Mouse (Mus musculus) hindbrain, embryonic 10.5 days (tissue): ENCODE data around the gene Sec24c. TPM values are rescaled to one million over a fixed set of nuclear protein-coding genes. Genes with fewer than 3 reads are reported as not detected.
"Not testable (repeated sequence)": the region's sequence is repeated elsewhere in the genome, so short reads cannot be mapped to it uniquely, and the experiment has no call there.

ENCODE experiments used
- DNase-seq: peaks from one replicate; pipeline ENCODE4 v3.0.0-alpha.2; 2017; ENCODE audit warnings: low spot score
- H3K27ac ChIP-seq: fragments of 300-500 bp; sonication (generic); 2 replicates; pipeline ENCODE4 v1.5.1; 2016; ENCODE audit warnings: mild to moderate bottlenecking, moderate library complexity
- H3K27me3 ChIP-seq: fragments of 300-500 bp; sonication (generic); 2 replicates; pipeline ENCODE4 v1.6.1; 2016; ENCODE audit warnings: mild to moderate bottlenecking; ENCODE audit not compliant: poor library complexity, insufficient read depth, severe bottlenecking
- H3K36me3 ChIP-seq: fragments of 300-500 bp; sonication (generic); 2 replicates; pipeline ENCODE4 v1.6.1; 2016; ENCODE audit warnings: mild to moderate bottlenecking, moderate library complexity
- H3K4me1 ChIP-seq: fragments of 300-500 bp; sonication (generic); replicated peaks from 2 replicates; pipeline ENCODE4 v1.6.1; 2016; ENCODE audit warnings: mild to moderate bottlenecking
- H3K4me3 ChIP-seq: fragments of 300-500 bp; sonication (generic); 2 replicates; pipeline ENCODE4 v1.5.1; 2016; ENCODE audit warnings: mild to moderate bottlenecking, moderate library complexity
- H3K9me3 ChIP-seq: fragments of 300-500 bp; sonication (generic); 2 replicates; pipeline ENCODE4 v1.6.1; 2016; ENCODE audit warnings: mild to moderate bottlenecking, moderate library complexity
- WGBS: fragments of 180-500 bp; shearing (Covaris S2); methylation state at CpG from one replicate; pipeline ENCODE4 v1.1.7; 2016; 5-methylcytosine and 5-hydroxymethylcytosine counted together
- polyA plus RNA-seq: library from polyadenylated mRNA; unstranded; fragments of >200 nt; fragmentation: Nextera tagmentation; extraction: Ambion mirVana; gene quantifications from 2 replicates; pipeline ENCODE4 v1.2.1, GENCODE M21; 2016

The Sec24c gene
- polyA plus RNA-seq = 111 and 112 TPM in 2 replicates

DNA sequence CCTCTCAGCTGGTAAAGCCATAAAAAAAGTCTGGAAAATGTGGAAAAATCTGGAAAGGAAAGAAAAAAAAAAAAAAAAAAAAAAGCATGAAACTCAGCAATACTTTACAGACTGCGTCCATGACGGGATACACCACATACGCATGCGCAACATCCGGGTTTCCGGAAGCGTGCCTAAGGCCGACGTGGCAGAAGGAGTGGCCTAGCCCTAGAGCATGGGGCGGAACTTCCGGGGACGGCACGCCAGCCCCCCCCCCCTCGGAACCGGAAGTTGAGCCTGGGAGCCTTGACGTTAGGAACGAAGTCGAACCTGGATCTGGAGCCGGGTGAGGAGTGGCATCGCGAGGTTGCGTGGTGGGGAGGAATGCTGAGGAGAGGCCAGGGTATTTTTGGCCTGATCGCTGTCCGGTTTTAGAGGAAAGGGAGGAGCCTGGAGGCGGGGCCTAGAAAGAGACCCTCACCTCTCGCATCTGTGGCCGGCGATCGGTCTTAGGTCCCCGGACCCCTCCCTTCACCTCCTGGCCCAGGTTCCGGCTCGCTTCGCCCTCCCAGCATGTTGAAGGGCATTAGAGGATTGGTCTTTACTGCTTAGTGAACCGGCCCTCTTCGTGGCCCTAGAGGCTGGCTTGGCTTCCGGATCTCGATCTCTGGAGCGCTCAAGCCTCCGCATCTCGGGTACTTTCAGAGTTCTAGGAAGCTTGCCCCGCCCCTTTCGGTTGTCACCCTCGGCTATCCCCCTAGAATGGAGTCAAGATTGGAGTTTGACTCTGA lies at the start of gene Sec24c:
TSS of gene Sec24c (plus strand) at position 245 of the 770 bp plus-strand sequence.
- DNase-seq = peak; percentile 99
- Histone ChIP-seq H3K4me3 (peak within 1 kb of the TSS; percentile 67), H3K27me3 (no peaks in the 10 kb centered on the region; the same call in 1 of the 2 replicates), H3K27ac (peak within 1 kb of the TSS; percentile 86), H3K36me3 (peaks cover 39% of the 10 kb centered on the region), H3K9me3 (no peaks in the 10 kb centered on the region), H3K4me1 (peaks cover 19% of the 10 kb centered on the region)
- WGBS = under 1% methylated on average over 43 of the region's 43 CpGs

DNA sequence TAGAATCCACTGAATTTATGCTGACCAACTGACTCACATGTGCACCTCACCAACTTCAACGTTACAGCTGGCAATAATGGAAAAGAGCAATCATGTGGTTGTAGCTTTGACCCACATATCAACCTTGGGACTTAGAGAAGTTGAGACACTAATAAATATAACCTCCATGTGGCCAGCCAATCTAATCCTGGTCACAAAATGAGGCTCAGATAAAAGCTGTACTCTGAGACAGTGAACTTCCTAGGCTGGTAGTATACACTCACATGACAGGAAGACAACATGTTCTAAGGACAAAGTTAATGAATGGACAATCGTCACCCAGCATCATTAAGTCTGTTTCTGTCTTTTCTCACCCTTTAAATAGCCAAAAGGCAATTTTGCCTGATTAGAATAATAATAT lies 47.7 kb upstream of the Sec24c start:
- no peaks in the 10 kb centered on the region for H3K27me3 ChIP-seq
- H3K4me1 ChIP-seq = no peaks in the 10 kb centered on the region; the same call in 1 of the 2 replicates
- no peak overlapping the region for H3K4me3 ChIP-seq
- H3K27ac ChIP-seq = no peak overlapping the region
- H3K36me3 ChIP-seq = peaks cover 7% of the 10 kb centered on the region; the same call in 1 of the 2 replicates
- DNase-seq = no peak
- no peaks in the 10 kb centered on the region for H3K9me3 ChIP-seq
- WGBS = 83% methylated on average over 2 of the region's 2 CpGs

DNA sequence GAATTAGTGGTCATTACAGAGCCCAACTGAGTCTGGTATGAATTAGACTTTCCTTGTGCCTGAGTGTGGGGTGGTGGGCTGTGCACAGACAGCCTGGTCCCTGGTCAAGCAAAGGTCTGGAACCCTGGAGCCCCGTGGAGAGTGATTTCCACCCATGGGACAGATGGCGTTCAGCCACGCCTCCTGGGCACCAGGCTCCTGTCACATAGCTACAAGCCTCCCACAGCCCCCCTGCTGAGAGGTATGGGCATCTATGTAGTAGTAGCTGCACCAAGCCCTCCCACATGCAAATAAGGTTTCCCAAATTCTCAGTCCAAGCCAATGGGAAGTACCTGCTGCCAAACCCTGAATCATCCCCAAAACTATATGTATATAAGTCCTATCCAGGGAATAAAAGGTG lies 47.1 kb upstream of the Sec24c start:
- H3K9me3 ChIP-seq = no peaks in the 10 kb centered on the region
- no peaks in the 10 kb centered on the region; the same call in 1 of the 2 replicates for H3K4me1 ChIP-seq
- DNase-seq = no peak
- no peak overlapping the region for H3K27ac ChIP-seq
- no peak overlapping the region for H3K4me3 ChIP-seq
- 83% methylated on average over 3 of the region's 3 CpGs for WGBS
- H3K27me3 ChIP-seq = no peaks in the 10 kb centered on the region
- peaks cover 7% of the 10 kb centered on the region; the same call in 1 of the 2 replicates for H3K36me3 ChIP-seq

DNA sequence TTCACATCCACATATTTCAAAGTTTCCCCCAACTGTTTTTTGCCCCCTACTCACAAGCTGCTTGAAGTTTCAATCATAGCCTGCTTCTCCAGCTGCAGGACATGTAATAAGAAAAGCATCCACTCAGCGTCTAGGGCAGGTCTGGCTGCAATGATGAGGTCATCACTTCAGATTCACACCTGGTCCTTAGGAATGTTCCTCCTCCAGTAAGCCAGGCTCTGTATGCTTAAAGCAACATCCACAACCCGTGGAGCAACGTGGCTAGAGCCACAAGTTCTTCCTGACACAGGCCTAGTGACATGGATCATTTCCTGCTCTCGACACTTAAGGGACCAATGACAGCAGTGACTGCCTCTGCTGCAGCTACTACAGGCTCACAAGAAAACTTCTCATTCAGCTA lies 42.9 kb upstream of the Sec24c start:
- Histone ChIP-seq H3K27me3 (no peaks in the 10 kb centered on the region), H3K36me3 (peaks cover 8% of the 10 kb centered on the region; the same call in 1 of the 2 replicates), H3K9me3 (no peaks in the 10 kb centered on the region), H3K4me3 (no peak overlapping the region), H3K4me1 (no peaks in the 10 kb centered on the region; the same call in 1 of the 2 replicates), H3K27ac (no peak overlapping the region)
- DNase-seq = no peak
- WGBS = 75% methylated on average over 4 of the region's 4 CpGs

DNA sequence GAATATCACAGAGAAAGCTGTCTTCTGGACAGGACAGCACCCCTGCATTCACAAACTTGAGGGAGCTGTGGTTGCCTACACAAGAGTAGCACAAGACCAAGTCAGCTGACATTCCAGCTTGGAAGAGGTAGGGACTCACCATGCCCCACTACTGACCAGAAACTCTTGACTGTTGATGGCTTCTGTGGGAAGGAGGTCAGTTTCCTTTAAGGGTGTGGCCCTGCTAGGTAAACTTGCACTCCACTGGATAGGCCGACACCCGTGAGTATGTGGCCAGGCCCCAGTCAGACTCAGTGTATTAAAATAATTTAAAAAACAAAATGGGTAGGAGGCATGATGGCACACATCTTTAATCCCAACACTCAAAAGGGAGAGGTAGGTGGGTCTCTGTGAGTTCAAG lies 38.6 kb upstream of the Sec24c start:
- no peak for DNase-seq
- 96% methylated on average over 2 of the region's 2 CpGs for WGBS

DNA sequence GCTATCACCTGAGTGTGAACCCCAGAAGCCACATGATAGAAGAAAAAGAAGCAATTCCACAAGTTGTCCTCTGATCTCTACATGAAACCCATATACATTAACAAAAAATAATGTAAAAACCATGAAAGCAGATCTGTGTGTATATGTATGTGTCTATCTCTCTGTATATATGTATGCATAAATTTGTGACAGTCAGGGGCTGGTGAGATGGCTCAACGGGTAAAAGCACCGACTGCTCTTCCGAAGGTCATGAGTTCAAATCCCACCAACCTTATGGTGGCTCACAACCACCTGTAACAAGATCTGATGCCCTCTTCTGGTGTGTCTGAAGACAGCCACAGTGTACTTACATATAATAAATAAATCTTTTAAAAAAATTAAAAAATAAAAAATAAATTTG lies 37.1 kb upstream of the Sec24c start:
- WGBS = 96% methylated on average over 3 of the region's 3 CpGs
- not testable (repeated sequence) for H3K27me3 ChIP-seq, H3K9me3 ChIP-seq, H3K4me3 ChIP-seq, DNase-seq, H3K36me3 ChIP-seq, H3K27ac ChIP-seq
- H3K4me1 ChIP-seq = peaks cover 15% of the 10 kb centered on the region

More for the DNA sequence above, 38.6 kb upstream of the Sec24c start:
- Histone ChIP-seq H3K27me3 (no peaks in the 10 kb centered on the region), H3K27ac (no peak overlapping the region), H3K36me3 (0 out of 2 replicates have a peak, but pooled peaks cover 4% of the 10 kb centered on the region), H3K4me1 (peaks cover 9% of the 10 kb centered on the region), H3K4me3 (no peak overlapping the region), H3K9me3 (no peaks in the 10 kb centered on the region)

DNA sequence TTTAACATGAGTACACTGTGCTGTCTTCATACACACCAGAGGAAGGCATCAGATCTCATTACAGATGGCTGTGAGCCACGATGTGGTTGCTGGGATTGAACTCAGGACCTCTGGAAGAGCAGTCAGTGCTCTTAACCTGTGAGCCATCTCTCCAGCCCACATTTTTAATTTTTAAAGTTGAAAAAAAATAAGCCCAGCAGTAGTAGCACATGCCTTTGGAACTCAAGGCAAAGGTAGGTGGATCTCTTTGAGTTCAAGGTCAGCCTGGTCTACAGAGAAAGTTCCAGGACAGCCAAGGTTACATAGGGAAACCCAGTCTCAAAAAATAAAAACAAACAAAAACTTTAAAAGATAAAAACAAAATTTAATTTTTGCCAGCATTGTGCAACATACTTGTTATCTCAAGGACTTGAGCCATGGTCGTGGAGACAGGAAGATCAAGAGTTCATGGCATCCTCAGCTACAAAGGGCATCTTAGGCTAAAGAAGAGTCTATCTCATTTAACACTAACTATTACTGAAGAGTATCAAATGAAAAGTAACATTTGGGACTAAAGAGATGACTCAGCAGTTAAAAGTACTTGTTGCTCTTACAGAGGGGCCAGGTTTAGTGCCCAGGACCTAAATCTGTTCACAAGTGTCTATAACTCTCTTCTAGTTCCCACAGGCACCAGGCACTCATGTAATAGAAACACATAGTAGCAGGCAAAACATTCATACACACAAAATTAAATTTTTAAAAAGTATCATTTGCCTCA lies 36.1 kb upstream of the Sec24c start:
- Histone ChIP-seq H3K4me3 (no peak overlapping the region), H3K4me1 (peaks cover 18% of the 10 kb centered on the region), H3K9me3 (no peaks in the 10 kb centered on the region), H3K27ac (no peak overlapping the region), H3K36me3 (0 out of 2 replicates have a peak, but pooled peaks cover 4% of the 10 kb centered on the region), H3K27me3 (no peaks in the 10 kb centered on the region)
- DNase-seq = no peak
- WGBS = 90% methylated on average over 2 of the region's 2 CpGs

DNA sequence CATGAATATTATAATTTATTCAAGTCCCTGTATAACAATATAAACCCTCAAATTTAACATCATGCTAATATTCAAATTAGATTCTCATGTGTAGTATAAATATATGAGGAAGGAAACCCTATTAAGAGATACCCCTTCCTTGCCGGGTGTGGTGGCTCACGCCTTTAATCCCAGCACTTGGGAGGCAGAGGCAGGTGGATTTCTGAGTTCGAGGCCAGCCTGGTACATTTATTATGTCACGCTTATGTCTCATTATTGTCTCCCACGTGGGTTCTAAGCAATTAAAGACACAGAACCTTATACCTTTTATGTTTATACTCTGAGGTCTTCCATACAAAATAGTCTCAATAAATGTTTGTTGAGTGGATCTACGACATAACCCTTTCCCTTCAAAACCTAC lies 35.4 kb upstream of the Sec24c start:
- DNase-seq = no peak
- Histone ChIP-seq H3K36me3 (0 out of 2 replicates have a peak, but pooled peaks cover 4% of the 10 kb centered on the region), H3K4me1 (peaks cover 18% of the 10 kb centered on the region), H3K27me3 (no peaks in the 10 kb centered on the region), H3K27ac (no peak overlapping the region), H3K9me3 (no peaks in the 10 kb centered on the region), H3K4me3 (no peak overlapping the region)
- 92% methylated on average over 6 of the region's 6 CpGs for WGBS

DNA sequence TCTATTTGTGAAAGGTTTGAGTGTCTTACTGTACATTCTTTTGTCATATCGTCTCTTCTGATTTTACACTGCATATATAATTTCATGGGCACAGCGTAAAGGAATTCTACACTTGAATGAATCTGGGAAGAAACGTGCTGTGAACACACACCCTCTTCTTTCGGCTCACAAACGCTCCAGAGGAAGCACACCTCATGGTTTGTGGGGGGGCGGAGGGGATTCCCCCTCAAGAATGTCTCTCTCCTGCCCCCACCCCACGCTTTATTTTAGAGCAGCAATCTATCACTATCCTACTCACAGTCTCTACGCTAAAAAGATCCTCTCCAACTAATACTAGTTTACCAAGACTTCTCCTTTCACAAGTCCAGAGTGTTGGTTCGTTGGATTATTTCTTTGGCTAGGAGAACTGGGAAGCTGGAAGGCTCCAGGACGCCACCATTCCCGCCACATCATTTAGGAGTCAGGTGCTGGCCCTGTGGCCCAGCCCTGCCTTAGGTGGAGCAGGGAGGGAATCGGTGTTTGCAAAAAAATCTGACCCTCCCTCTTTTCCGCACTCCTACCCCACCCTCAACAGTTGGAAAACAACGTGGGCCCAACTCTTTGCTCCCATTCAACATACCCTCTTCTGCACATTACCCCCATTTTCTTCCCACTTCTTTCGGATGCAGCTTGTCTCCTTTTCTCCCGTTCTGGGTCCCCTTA lies 34.0 kb upstream of the Sec24c start:
- Histone ChIP-seq H3K27me3 (no peaks in the 10 kb centered on the region), H3K4me1 (peaks cover 18% of the 10 kb centered on the region), H3K27ac (peak overlapping the region; percentile 97), H3K4me3 (peak overlapping the region; percentile 93), H3K36me3 (0 out of 2 replicates have a peak, but pooled peaks cover 4% of the 10 kb centered on the region), H3K9me3 (no peaks in the 10 kb centered on the region)
- peak; percentile 32 for DNase-seq
- 2% methylated on average over 16 of the region's 16 CpGs for WGBS

DNA sequence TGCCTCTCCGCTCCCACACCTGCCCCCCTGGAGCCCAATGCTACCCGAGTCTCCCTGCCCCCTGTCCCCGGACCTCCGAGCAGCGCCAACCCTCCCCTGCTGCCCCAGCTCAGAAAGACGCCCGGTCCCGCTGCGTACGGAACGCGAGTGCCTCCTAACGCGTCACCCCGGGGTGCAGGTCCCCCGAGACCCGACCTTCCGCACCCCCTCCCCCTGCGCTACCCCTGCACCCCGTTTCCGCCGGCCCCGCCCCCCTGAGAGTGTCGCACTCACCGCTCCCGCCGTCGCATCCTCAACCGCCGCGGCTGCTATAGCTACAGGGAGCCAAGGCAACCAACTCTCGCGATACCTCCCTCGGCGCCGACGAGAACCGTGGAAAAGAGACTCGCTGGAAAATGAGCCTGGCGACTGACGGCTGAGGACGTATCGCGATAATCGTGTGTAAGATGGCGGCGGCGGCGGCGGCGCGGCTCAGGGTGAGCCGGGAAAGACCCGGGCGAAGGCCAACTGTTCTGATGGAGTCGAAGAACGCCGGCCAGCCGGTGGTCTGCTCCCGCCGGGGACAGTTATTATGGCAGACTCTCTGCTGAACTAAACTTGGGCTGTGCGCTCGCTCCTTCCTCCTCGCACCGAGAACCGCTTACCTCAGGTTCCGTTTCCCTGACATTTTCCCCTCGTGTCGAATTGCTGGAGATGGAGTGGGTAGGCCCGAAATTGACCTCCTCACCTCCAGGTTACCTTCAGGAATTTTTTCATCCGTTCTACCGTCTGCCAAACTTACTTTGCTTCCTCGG lies 33.3 kb upstream of the Sec24c start, which contains the start of gene Usp54:
TSS of gene Usp54 (minus strand) at position 420 of the 794 bp plus-strand sequence.
- Histone ChIP-seq H3K4me3 (peak within 1 kb of the TSS; percentile 93), H3K4me1 (peaks cover 18% of the 10 kb centered on the region), H3K27me3 (no peaks in the 10 kb centered on the region), H3K36me3 (no peaks in the 10 kb centered on the region), H3K27ac (peak within 1 kb of the TSS; percentile 97), H3K9me3 (no peaks in the 10 kb centered on the region)
- under 1% methylated on average over 73 of the region's 73 CpGs for WGBS
- peak; percentile 97 for DNase-seq

DNA sequence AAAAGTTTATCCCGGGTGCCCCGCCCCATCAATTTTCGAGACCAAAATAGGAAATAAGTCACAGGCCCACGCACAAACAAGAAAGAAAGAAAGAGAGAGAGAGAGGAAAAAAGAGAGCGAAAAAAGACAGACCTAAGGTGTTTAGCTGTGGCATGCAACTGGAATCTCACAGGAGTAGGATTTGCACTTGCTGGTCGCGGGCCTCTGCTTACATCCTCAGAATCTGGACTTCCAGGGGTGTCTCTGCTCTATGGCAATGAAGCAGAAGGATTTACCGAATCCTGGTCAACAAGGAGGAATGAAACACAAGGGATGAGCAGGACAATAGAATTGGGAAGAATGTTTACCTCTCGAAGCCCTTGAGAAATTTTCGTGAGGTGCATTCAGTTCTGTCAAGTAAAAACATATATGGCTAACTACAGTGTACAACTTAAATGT lies 32.7 kb upstream of the Sec24c start:
- H3K36me3 ChIP-seq = no peaks in the 10 kb centered on the region
- H3K4me1 ChIP-seq = peaks cover 18% of the 10 kb centered on the region
- no peaks in the 10 kb centered on the region for H3K27me3 ChIP-seq
- WGBS = 19% methylated on average over 10 of the region's 10 CpGs
- peak overlapping the region; percentile 93 for H3K4me3 ChIP-seq
- peak overlapping the region; percentile 97 for H3K27ac ChIP-seq
- no peaks in the 10 kb centered on the region for H3K9me3 ChIP-seq
- DNase-seq = peak; percentile 28

DNA sequence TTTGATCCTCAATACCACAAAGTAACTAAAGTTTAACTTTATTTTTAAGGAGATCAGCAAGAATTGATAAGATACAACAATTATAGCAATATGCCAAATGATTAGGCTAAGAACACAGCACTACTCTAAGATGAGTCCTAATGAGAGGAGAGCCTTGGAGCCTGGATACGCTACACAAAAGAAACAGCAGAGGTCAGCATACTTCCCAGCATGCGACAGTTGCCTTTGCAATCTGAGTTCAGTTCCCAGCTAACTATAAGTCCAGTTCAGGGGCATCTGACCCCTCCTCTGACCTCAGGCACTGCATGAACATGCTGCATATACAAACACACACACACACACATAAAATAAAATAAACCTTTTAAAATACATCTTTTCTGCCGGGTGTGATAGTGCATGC lies 28.6 kb upstream of the Sec24c start:
- no peak for DNase-seq
- Histone ChIP-seq H3K27me3 (no peaks in the 10 kb centered on the region), H3K27ac (no peak overlapping the region), H3K4me1 (peaks cover 9% of the 10 kb centered on the region), H3K4me3 (no peak overlapping the region), H3K36me3 (no peaks in the 10 kb centered on the region), H3K9me3 (no peaks in the 10 kb centered on the region)
- 31% methylated on average over 3 of the region's 3 CpGs for WGBS
